Mouse (Mus musculus): ENCODE results near the gene Erc1.

The Erc1 gene

GRCm38 (mm10) chr6:119526498-119526897, 321.5 kb downstream of the Erc1 start:
- DNase-seq (ENCODE audit: low read depth, low spot score), result no peak

DNA sequence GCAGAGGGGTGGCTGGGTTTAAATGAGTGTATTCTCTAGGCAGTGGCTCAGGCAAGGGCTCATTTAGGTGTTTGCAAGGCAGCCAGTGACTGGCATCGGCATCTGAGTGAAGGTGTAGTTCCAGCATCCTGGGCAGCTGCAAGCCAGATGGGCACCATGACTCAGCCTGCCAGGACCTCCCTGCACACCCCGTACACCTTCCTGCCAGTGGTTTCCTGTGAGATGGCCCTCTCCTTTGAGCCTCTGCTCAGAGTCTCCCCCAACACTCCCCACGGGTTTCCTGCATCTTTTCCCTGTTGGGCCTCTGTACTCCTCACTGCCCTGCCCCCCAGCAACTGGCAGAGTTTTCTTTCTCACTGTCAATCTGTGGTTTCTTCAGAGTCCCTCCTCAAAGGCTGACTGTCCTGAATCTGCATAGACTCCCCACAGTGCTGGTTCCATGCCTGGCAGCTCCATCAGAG, 326.0 kb downstream of the Erc1 start:
- DNase-seq (ENCODE audit: low read depth, low spot score), result no peak

DNA sequence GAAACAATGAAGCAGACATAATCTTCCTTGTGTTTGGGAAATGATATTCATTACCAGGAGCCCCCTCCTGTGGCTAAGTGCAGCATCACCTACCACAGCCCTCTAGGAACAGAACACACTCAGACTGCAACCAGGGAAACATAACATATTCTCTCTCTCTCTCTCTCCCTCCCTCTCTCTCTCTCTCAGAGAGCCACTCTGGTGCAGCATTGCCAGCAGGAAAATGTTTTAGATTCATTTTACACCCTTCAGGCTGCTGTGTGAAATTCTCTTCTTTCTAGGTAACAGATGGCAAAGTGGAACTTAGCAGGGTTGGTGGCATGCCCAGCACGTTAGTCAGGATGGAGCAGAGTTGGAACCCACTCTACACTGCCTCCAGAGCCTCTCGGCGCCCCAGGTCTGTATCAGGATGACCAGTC, 326.5 kb downstream of the Erc1 start:
- DNase-seq (ENCODE audit: low read depth, low spot score), result no peak
